Mouse (Mus musculus) thymus, postnatal 0 days (tissue): ENCODE results near the gene Actn4. TPM values are rescaled to one million over a fixed set of nuclear protein-coding genes. Genes with fewer than 3 reads are reported as not detected.

Source experiments
- DNase-seq: peaks from one replicate; pipeline ENCODE4 v3.0.0-alpha.2; 2015; ENCODE audit warnings: low spot score
- polyA plus RNA-seq: library from polyadenylated mRNA; unstranded; fragments of >200 nt; fragmentation: Nextera tagmentation; extraction: Ambion mirVana; gene quantifications from 2 replicates; pipeline ENCODE4 v1.2.1, GENCODE M21; 2015

Gene Actn4
- polyA plus RNA-seq, 1 experiment from 2014 or later: 133 TPM

- DNase-seq: no peak
Measured at GRCm38 (mm10) chr7:28859953-28860352, 102.2 kb downstream of the Actn4 start.

DNA sequence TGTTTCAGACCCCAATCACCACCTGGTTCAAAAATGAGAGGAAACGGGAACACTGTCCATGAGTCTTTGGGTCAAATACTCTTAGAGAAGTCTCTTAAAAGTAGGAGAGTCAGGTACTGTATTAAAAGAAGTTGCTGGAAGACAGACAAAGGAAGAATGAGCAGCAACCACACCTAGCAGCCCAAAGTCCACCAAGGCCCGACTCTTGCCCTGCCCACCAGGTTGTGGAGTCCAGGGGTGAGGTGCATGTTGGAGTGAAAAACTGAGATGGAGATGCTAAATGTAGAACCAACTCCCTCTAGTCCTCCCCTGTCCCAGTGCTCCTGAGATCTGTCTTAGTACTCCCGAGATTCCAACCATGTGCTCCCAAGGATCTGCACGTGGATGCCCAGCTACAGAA, 111.5 kb downstream of the Actn4 start:
- no peak for DNase-seq

DNA sequence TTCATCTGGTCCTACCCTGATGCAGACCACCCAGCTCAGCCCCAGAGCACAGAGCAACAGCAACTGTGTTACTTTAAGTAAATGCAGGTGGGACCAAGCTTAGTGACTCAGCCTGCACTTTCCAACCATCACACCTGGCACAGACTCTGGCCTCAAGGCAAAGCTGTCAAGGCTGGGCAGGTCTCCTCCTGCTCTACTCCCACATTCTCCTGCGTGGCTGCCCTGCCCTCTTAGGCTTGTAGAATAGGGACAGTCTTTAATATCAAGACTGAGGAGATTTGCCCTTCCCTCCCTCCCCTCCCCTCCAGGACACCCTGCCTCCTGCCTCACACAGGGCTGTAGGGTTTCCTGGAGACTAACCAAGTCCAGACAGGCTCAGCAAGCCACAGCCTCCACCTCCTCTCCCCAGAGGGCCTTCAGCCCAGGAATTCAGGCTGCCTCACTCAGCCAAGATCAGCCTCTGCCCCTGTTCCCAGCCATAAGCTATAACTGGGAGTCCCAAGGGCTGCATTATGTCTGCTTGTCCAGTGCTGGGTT, 112.4 kb downstream of the Actn4 start:
- no peak for DNase-seq

- no peak for DNase-seq
Measured at GRCm38 (mm10) chr7:28847273-28847672, 114.9 kb downstream of the Actn4 start.

Other genes starting within 250 kb of the Actn4 start
- 3.8 and 6.3 TPM in 2 replicates for gene Fbxo17, start 245.5 kb downstream of the Actn4 start, polyA plus RNA-seq
- gene Mrps12, start 220.5 kb downstream of the Actn4 start, polyA plus RNA-seq: 169 and 190 TPM in 2 replicates
- gene Sars2, start 220.3 kb downstream of the Actn4 start, polyA plus RNA-seq: 22.5 and 25.3 TPM in 2 replicates
- 0.26 and 0.45 TPM in 2 replicates for gene Ccer2, start 206.2 kb downstream of the Actn4 start, polyA plus RNA-seq
- 57.2 and 63.9 TPM in 2 replicates for gene Sirt2, start 195.6 kb downstream of the Actn4 start, polyA plus RNA-seq
- 70.0 and 74.9 TPM in 2 replicates for gene Nfkbib, start 194.8 kb downstream of the Actn4 start, polyA plus RNA-seq
- 75.9 and 105 TPM in 2 replicates for gene Rinl, start 173.4 kb downstream of the Actn4 start, polyA plus RNA-seq
- gene Hnrnpl, start 153.8 kb downstream of the Actn4 start, polyA plus RNA-seq: 285 and 358 TPM in 2 replicates
- 167 and 184 TPM in 2 replicates for gene Ech1, start 137.1 kb downstream of the Actn4 start, polyA plus RNA-seq
- gene Lgals4, start 128.5 kb downstream of the Actn4 start, polyA plus RNA-seq: 10.1 and 12.0 TPM in 2 replicates
- 0.99 and 1.1 TPM in 2 replicates for gene Lgals7, start 98.5 kb downstream of the Actn4 start, polyA plus RNA-seq
- gene Capn12, start 80.9 kb downstream of the Actn4 start, polyA plus RNA-seq: 0.23 and 0.53 TPM in 2 replicates
- 497 and 515 TPM in 2 replicates for gene Eif3k, start 19.5 kb upstream of the Actn4 start, polyA plus RNA-seq
- gene Map4k1, start 19.7 kb upstream of the Actn4 start, polyA plus RNA-seq: 76.3 and 78.2 TPM in 2 replicates
- gene Ryr1, start 162.8 kb upstream of the Actn4 start, polyA plus RNA-seq: 0.16 and 0.19 TPM in 2 replicates
- 2.2 and 3.4 TPM in 2 replicates for gene Rasgrp4, start 172.5 kb upstream of the Actn4 start, polyA plus RNA-seq
- 49.7 and 54.4 TPM in 2 replicates for gene Fam98c, start 193.9 kb upstream of the Actn4 start, polyA plus RNA-seq
- 0.17 and 0.20 TPM in 2 replicates for gene Ggn, start 207.9 kb upstream of the Actn4 start, polyA plus RNA-seq
- 0.23 and 1.4 TPM in 2 replicates for gene Spred3, start 208.1 kb upstream of the Actn4 start, polyA plus RNA-seq
- gene Psmd8, start 218.4 kb upstream of the Actn4 start, polyA plus RNA-seq: 358 and 374 TPM in 2 replicates